Mouse (Mus musculus) heart, embryonic 15.5 days (tissue): ENCODE measurements around the gene Gpr135. TPM values are rescaled to one million over a fixed set of nuclear protein-coding genes. Genes with fewer than 3 reads are reported as not detected.

Source experiments
- ATAC-seq: fragments of 200-750 bp; cut with Nextera tagmentation; replicated peaks from 2 replicates; pipeline ENCODE4 v1.8.0; 2017; ENCODE audit warnings: low read depth, moderate TSS enrichment; ENCODE audit not compliant: insufficient number of reproducible peaks, insufficient read depth, low FRiP score
- H3K27ac ChIP-seq: fragments of 300-500 bp; sonication (generic); 2 replicates; pipeline ENCODE4 v1.5.1; 2015; ENCODE audit warnings: mild to moderate bottlenecking, inconsistent platforms
- H3K27me3 ChIP-seq: fragments of 300-500 bp; sonication (generic); 2 replicates; pipeline ENCODE4 v1.6.1; 2015; ENCODE audit warnings: inconsistent platforms
- H3K36me3 ChIP-seq: fragments of 300-500 bp; sonication (generic); 2 replicates; pipeline ENCODE4 v1.6.1; 2015; ENCODE audit warnings: mild to moderate bottlenecking, inconsistent platforms
- H3K4me1 ChIP-seq: fragments of 300-500 bp; sonication (generic); replicated peaks from 2 replicates; pipeline ENCODE4 v1.6.1; 2015; ENCODE audit warnings: inconsistent platforms
- H3K4me2 ChIP-seq: fragments of 300-500 bp; sonication (generic); 2 replicates; pipeline ENCODE4 v1.6.1; 2015; ENCODE audit warnings: inconsistent platforms, mild to moderate bottlenecking, moderate library complexity
- H3K4me3 ChIP-seq: fragments of 300-500 bp; sonication (generic); 2 replicates; pipeline ENCODE4 v1.5.1; 2015; ENCODE audit warnings: mild to moderate bottlenecking, inconsistent platforms
- H3K9ac ChIP-seq: fragments of 300-500 bp; sonication (generic); 2 replicates; pipeline ENCODE4 v1.6.1; 2015; ENCODE audit warnings: mild to moderate bottlenecking, inconsistent platforms
- H3K9me3 ChIP-seq: fragments of 300-500 bp; sonication (generic); replicated peaks from 2 replicates; pipeline ENCODE4 v1.6.1; 2016; ENCODE audit warnings: inconsistent platforms
- WGBS: fragments of 180-500 bp; shearing (Covaris S2); methylation state at CpG from one replicate; pipeline ENCODE4 v1.1.7; 2015; ENCODE audit warnings: mixed read lengths; 5-methylcytosine and 5-hydroxymethylcytosine counted together
- polyA plus RNA-seq: library from polyadenylated mRNA; unstranded; fragments of >200 nt; fragmentation: Nextera tagmentation; extraction: Ambion mirVana; gene quantifications from 2 replicates; pipeline ENCODE4 v1.2.1, GENCODE M21; 2015

The Gpr135 gene
- polyA plus RNA-seq, 1 experiment from 2014 or later: 0.48 TPM

- no peaks in the 10 kb centered on the region for H3K27me3 ChIP-seq
- no peak overlapping the region for H3K4me3 ChIP-seq
- ATAC-seq: no peak
- H3K4me1 ChIP-seq: peaks cover 20% of the 10 kb centered on the region
- peaks cover 3% of the 10 kb centered on the region; the same call in 1 of the 2 replicates for H3K36me3 ChIP-seq
- no peak overlapping the region for H3K4me2 ChIP-seq
- H3K27ac ChIP-seq: no peak overlapping the region; the same call in 1 of the 2 replicates
- no peak overlapping the region for H3K9ac ChIP-seq
- no peaks in the 10 kb centered on the region; the same call in 1 of the 2 replicates for H3K9me3 ChIP-seq
- 59% methylated on average over 3 of the region's 3 CpGs for WGBS
Measured at GRCm38 (mm10) chr12:72022790-72023189, 48.1 kb downstream of the Gpr135 start.

DNA sequence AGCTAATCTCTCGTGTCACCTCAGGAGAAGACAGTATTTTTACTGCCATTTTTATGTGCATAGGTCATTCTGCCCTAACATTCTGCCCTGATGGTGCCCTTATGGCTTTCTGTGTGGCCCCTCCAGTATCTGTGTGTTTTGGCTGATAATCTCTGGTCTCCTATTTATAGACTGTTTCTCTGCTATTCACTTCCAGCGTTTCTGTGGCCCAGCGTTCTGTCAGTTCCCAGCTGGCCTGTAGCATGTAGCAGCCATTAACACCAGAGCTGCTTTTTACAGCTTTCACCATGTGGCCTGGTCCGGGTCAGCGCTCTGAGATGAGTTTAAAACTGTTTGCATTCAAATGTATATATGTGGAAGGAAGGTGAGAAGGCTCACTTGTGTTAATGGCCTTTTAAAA, 49.4 kb downstream of the Gpr135 start:
- whole genome bisulfite sequencing: 12% methylated on average over 5 of the region's 5 CpGs
- Histone ChIP-seq H3K4me3 (no peak overlapping the region), H3K27me3 (no peaks in the 10 kb centered on the region), H3K9me3 (no peaks in the 10 kb centered on the region; the same call in 1 of the 2 replicates), H3K4me2 (no peak overlapping the region), H3K4me1 (peaks cover 20% of the 10 kb centered on the region), H3K9ac (no peak overlapping the region), H3K27ac (peak overlapping the region; percentile 80), H3K36me3 (peaks cover 3% of the 10 kb centered on the region; the same call in 1 of the 2 replicates)
- ATAC-seq: peak; percentile 60; the same call in 1 of the 2 replicates

GRCm38 (mm10) chr12:72020285-72020684, 50.6 kb downstream of the Gpr135 start:
- H3K27ac ChIP-seq: no peak overlapping the region
- no peaks in the 10 kb centered on the region; the same call in 1 of the 2 replicates for H3K9me3 ChIP-seq
- no peak overlapping the region for H3K9ac ChIP-seq
- H3K27me3 ChIP-seq: no peaks in the 10 kb centered on the region
- H3K4me2 ChIP-seq: no peak overlapping the region
- ATAC-seq: no peak
- 86% methylated on average over 4 of the region's 4 CpGs for WGBS
- H3K4me1 ChIP-seq: peaks cover 17% of the 10 kb centered on the region
- peaks cover 3% of the 10 kb centered on the region; the same call in 1 of the 2 replicates for H3K36me3 ChIP-seq
- H3K4me3 ChIP-seq: no peak overlapping the region

Other genes with a start within 250 kb of the Gpr135 start
- gene Daam1, start 240.0 kb downstream of the Gpr135 start, polyA plus RNA-seq: 20.9 and 21.4 TPM in 2 replicates
- gene L3hypdh, start 14.3 kb upstream of the Gpr135 start, polyA plus RNA-seq: 19.9 TPM in 2 replicates
- 65.8 and 73.2 TPM in 2 replicates for gene Jkamp, start 14.5 kb upstream of the Gpr135 start, polyA plus RNA-seq
- not detected in 2 replicates for gene Ccdc175, start 113.9 kb upstream of the Gpr135 start, polyA plus RNA-seq